Mouse (Mus musculus): Measurements from ENCODE around the gene Zmynd8.

GRCm38 (mm10) chr2:165815103-165815880, 83.5 kb downstream of the Zmynd8 start:
- TF ChIP-seq CTCF (IDR thresholded peaks at IDR 0.05; ENCODE audit: low read depth) (no peak), EP300 (IDR thresholded peaks at IDR 0.05; ENCODE audit: low read depth) (no peak)

Data from liver, postnatal 0 days (tissue).